Mouse (Mus musculus) megakaryocyte, embryonic 14.5 days (primary cell): ENCODE data around the gene Med13.

ENCODE experiments used
- FLI1 ChIP-seq: IDR thresholded peaks from 2 replicates; pipeline ENCODE4 v1.6.1; 2012; ENCODE audit warnings: low read length, inconsistent platforms, mixed read lengths
- GATA1 ChIP-seq: IDR thresholded peaks from 3 replicates; pipeline ENCODE4 v1.6.1; 2012; ENCODE audit warnings: mixed read lengths, low read length, inconsistent platforms, borderline replicate concordance

DNA sequence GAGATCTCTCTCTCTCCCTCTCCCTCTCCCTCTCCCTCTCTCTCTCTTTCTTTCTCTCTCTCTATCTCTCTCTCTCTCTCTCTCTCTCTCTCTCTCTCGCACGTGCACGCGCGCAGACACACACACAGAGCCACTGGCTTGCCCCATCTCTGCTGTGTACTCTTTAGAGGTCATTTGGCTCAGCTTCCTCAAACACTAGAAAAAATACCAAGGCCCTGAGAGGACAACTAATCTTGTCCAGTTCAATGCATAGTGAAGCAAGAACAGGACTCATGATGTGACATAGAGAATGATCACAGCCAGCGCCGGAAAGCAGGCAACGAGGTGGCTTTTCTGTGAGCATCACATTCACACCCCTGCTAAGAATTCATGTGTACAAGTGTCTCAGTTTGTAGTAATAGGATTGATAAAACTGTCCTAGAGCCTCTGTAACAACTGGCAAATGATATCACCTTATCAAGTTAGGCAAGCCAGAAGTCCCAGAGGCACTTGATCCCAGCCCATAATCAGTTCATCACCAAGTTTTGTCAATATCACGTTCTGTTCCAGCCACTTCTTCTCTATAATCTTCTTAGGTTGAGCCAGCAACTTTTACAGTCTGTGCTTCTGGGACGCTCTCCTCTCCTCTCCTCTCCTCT, 25.2 kb upstream of the Med13 start:
- TF ChIP-seq GATA1 (no peak), FLI1 (no peak)
